Mouse (Mus musculus): Measurements from ENCODE around the gene 1600014C10Rik. TPM values are rescaled to one million over a fixed set of nuclear protein-coding genes. Genes with fewer than 3 reads are reported as not detected.

The 1600014C10Rik gene
- polyA plus RNA-seq, 1 experiment from 2014 or later: 18.5 TPM

DNA sequence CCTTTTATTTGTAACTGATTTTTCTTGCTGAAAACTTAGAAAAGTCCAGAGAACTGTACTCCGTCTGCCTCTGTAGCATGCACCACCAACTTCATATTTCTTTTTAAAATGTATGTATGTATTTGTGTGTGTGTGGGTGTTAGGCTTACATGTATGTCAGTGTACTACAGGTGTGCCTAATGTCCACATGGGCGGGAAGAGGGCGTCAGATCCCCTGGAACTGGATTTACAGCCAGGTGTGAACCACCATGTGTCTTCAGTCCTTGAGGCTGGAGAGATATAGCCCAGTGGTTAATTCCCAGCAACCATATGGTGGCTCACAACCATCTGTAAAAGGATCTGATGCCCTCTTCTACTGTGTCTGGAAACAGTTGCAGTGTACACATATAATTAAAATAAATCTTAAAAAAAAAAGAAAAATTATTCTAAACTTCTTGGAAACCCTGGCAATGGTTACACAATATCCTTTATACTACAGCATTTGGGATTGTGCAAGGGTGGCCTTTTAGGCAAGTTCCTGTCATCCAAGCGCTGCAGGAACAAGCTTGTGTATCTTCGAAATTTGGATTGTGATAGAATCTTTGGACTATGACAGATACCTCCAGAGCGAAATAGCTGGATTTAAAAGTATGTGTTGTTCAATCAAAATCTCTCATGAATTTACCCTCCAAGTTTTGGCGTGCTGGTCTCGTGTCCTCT, 17.0 kb downstream of the 1600014C10Rik start:
- DNase-seq (ENCODE audit: low spot score): no peak
- H3K4me3 ChIP-seq (replicated peaks; ENCODE audit: low read depth, low read length): no peak overlapping the region
- no peak for ATAC-seq (replicated peaks; ENCODE audit: low FRiP score, low read depth)
- WGBS: 68% methylated on average over 8 of the region's 8 CpGs
- no peak overlapping the region for H3K9ac ChIP-seq (ENCODE audit: low read depth, low read length)
- no peak for TF ChIP-seq CTCF (IDR thresholded peaks at IDR 0.05; ENCODE audit: low read depth)
- peak overlapping the region; percentile 39 for H3K4me2 ChIP-seq (ENCODE audit: low read length)
- no peaks in the 10 kb centered on the region for H3K9me3 ChIP-seq (replicated peaks; ENCODE audit: low read length)
- H3K36me3 ChIP-seq (ENCODE audit: insufficient read depth, low read length): no peaks in the 10 kb centered on the region
- H3K4me1 ChIP-seq (replicated peaks; ENCODE audit: insufficient read depth, low read length): no peaks in the 10 kb centered on the region
- no peak overlapping the region for H3K27ac ChIP-seq
- no peaks in the 10 kb centered on the region for H3K27me3 ChIP-seq (ENCODE audit: insufficient read depth, low read length)

DNA sequence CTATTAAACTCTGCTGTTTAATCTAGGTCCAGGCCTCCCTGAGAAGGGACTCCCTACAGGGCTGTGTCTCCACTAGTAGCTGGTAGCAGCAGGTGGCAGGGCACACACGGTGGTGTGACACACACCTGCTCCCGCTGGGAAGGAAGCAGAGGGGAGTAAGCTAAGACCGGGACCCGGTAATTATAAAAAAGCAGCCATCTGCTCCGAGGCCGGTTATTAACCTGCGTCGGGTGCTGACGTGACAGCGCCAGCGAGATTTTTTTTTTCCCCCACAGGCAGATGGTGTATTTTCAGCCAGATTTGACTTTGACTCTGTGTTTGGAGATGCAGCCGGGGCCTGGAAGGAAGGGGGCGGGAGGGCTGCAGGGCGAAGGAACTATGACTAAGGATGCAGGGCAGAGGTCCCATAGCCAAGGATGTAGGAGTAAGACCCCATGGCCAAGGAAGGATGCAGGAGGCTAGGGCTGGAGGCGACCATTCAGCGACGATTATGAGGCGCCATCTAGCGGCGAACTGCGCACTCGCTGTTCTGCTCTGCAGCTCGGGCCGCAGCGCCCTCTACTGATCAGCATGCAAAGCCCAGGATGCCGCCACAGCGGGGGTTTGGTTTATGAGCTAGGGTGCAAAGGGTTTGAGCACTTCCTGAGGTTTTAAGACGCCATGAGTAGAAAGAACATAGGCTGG, 17.7 kb downstream of the 1600014C10Rik start:
- no peaks in the 10 kb centered on the region for H3K9me3 ChIP-seq (replicated peaks; ENCODE audit: low read length)
- ATAC-seq (replicated peaks; ENCODE audit: low FRiP score, low read depth): peak; percentile 85
- peak; percentile 100 for TF ChIP-seq CTCF (IDR thresholded peaks at IDR 0.05; ENCODE audit: low read depth)
- no peaks in the 10 kb centered on the region for H3K27me3 ChIP-seq (ENCODE audit: insufficient read depth, low read length)
- peak; percentile 92 for DNase-seq (ENCODE audit: low spot score)
- H3K4me2 ChIP-seq (ENCODE audit: low read length): peak overlapping the region; percentile 39
- no peaks in the 10 kb centered on the region for H3K4me1 ChIP-seq (replicated peaks; ENCODE audit: insufficient read depth, low read length)
- H3K9ac ChIP-seq (ENCODE audit: low read depth, low read length): no peak overlapping the region
- no peak overlapping the region for H3K27ac ChIP-seq
- no peak overlapping the region for H3K4me3 ChIP-seq (replicated peaks; ENCODE audit: low read depth, low read length)
- H3K36me3 ChIP-seq (ENCODE audit: insufficient read depth, low read length): no peaks in the 10 kb centered on the region
- WGBS: 4% methylated on average over 28 of the region's 28 CpGs

DNA sequence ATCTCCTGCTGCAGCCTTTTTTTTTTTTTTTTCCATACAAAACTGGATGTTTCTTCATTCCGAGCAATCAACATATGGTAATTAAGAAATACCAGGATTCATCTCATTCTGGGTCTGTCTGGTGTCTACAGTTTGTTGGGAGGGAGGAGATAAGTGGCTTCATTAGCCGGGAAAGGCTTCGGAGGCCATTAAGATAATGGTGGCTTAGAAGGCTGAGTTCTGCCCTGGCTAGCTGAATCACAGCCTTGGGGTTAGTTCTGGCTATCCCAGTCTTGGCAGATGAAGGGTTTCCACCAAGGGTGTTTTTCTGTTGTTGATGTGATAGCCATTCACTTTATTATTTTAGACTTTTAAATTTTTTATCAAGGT, 18.3 kb downstream of the 1600014C10Rik start:
- DNase-seq (ENCODE audit: low spot score) (no peak), ATAC-seq (replicated peaks; ENCODE audit: low FRiP score, low read depth) (no peak)
- WGBS: 30% methylated on average over 3 of the region's 3 CpGs
- Histone ChIP-seq H3K4me2 (ENCODE audit: low read length) (no peak overlapping the region), H3K4me1 (replicated peaks; ENCODE audit: insufficient read depth, low read length) (no peaks in the 10 kb centered on the region), H3K27me3 (ENCODE audit: insufficient read depth, low read length) (no peaks in the 10 kb centered on the region), H3K4me3 (replicated peaks; ENCODE audit: low read depth, low read length) (no peak overlapping the region), H3K27ac (no peak overlapping the region), H3K9me3 (replicated peaks; ENCODE audit: low read length) (no peaks in the 10 kb centered on the region), H3K36me3 (ENCODE audit: insufficient read depth, low read length) (no peaks in the 10 kb centered on the region), H3K9ac (ENCODE audit: low read depth, low read length) (no peak overlapping the region)
- no peak for TF ChIP-seq CTCF (IDR thresholded peaks at IDR 0.05; ENCODE audit: low read depth)

DNA sequence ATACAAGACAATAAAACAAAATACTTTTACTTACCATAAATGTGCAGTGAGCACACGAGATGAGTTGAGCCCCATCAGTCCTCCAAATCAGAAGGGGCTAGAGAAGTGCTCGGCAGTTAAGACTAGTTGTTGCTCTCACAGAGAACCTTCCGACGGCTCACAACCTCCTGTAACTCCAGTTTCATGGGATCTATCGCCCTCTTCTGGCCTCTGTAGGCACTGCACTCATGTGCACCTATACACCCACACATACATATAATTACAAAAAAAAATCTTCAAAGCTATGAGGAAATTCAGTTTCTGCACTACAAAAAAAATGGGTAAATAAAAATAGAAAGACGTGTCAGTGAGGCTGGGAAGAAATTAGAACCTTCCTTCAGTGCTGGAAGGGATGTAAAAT, 21.3 kb downstream of the 1600014C10Rik start:
- H3K27me3 ChIP-seq (ENCODE audit: insufficient read depth, low read length): no peaks in the 10 kb centered on the region
- WGBS: 88% methylated on average over 6 of the region's 6 CpGs

DNA sequence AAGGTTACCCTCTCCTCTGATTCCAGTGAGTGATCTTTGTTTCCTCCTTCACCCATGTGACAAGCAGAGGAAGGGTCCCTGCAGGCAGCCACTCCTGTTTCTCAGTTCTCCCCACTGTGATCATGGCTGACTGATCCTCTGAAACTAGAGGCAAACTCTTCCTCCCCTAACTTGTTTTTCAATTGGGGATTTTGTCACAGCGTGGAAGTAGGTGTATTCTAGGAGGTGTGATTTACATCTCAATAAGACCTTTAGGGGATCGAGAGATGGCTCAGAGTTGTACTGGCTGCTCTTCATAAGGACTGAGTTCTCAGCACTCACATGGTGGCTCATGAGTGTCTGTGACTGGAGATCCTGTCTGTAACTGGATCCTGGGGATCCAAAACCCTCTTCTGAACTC, 22.8 kb downstream of the 1600014C10Rik start:
- Histone ChIP-seq H3K36me3 (ENCODE audit: insufficient read depth, low read length) (no peaks in the 10 kb centered on the region), H3K9me3 (replicated peaks; ENCODE audit: low read length) (no peaks in the 10 kb centered on the region), H3K9ac (ENCODE audit: low read depth, low read length) (no peak overlapping the region), H3K27ac (no peak overlapping the region), H3K27me3 (ENCODE audit: insufficient read depth, low read length) (no peaks in the 10 kb centered on the region), H3K4me1 (replicated peaks; ENCODE audit: insufficient read depth, low read length) (no peaks in the 10 kb centered on the region), H3K4me3 (replicated peaks; ENCODE audit: low read depth, low read length) (no peak overlapping the region), H3K4me2 (ENCODE audit: low read length) (no peak overlapping the region)
- DNase-seq (ENCODE audit: low spot score) (no peak), ATAC-seq (replicated peaks; ENCODE audit: low FRiP score, low read depth) (no peak)
- 41% methylated on average over 2 of the region's 2 CpGs for WGBS
- no peak for TF ChIP-seq CTCF (IDR thresholded peaks at IDR 0.05; ENCODE audit: low read depth)

More for the DNA sequence above, 21.3 kb downstream of the 1600014C10Rik start:
- Histone ChIP-seq H3K9me3 (replicated peaks; ENCODE audit: low read length) (no peaks in the 10 kb centered on the region), H3K27ac (no peak overlapping the region), H3K4me3 (replicated peaks; ENCODE audit: low read depth, low read length) (no peak overlapping the region), H3K4me1 (replicated peaks; ENCODE audit: insufficient read depth, low read length) (no peaks in the 10 kb centered on the region), H3K4me2 (ENCODE audit: low read length) (no peak overlapping the region), H3K9ac (ENCODE audit: low read depth, low read length) (no peak overlapping the region), H3K36me3 (ENCODE audit: insufficient read depth, low read length) (no peaks in the 10 kb centered on the region)
- no peak for ATAC-seq (replicated peaks; ENCODE audit: low FRiP score, low read depth)
- peak; percentile 38 for TF ChIP-seq CTCF (IDR thresholded peaks at IDR 0.05; ENCODE audit: low read depth)
- DNase-seq (ENCODE audit: low spot score): no peak

DNA sequence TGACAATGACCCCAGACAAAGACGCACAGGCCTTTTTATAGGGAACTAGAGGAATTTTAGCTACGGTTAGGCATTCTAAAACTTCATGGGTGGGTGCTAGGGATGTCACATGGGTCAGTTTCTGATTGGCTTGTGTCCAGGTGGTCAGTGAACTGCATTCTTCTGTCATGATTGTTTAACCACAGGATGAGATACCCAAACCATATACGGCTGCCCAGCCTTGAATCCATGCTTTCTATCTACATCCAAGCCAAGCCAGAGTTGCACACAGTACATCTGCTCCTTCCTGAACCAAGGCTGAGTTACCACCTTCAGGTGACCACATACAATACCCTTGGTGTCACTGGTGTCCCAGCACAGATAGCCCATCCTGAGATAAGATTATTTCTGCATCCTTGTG, 23.5 kb downstream of the 1600014C10Rik start:
- WGBS: 51% methylated on average over 3 of the region's 3 CpGs
- no peak overlapping the region for H3K4me3 ChIP-seq (replicated peaks; ENCODE audit: low read depth, low read length)
- H3K9me3 ChIP-seq (replicated peaks; ENCODE audit: low read length): no peaks in the 10 kb centered on the region
- no peak overlapping the region for H3K4me2 ChIP-seq (ENCODE audit: low read length)
- no peak for DNase-seq (ENCODE audit: low spot score)
- no peak overlapping the region for H3K9ac ChIP-seq (ENCODE audit: low read depth, low read length)
- H3K4me1 ChIP-seq (replicated peaks; ENCODE audit: insufficient read depth, low read length): no peaks in the 10 kb centered on the region
- no peak overlapping the region for H3K27ac ChIP-seq
- TF ChIP-seq CTCF (IDR thresholded peaks at IDR 0.05; ENCODE audit: low read depth): no peak
- H3K27me3 ChIP-seq (ENCODE audit: insufficient read depth, low read length): no peaks in the 10 kb centered on the region
- no peaks in the 10 kb centered on the region for H3K36me3 ChIP-seq (ENCODE audit: insufficient read depth, low read length)
- ATAC-seq (replicated peaks; ENCODE audit: low FRiP score, low read depth): no peak

Data from kidney, postnatal 0 days (tissue).